Mouse (Mus musculus) gastrocnemius, adult 2 months (tissue): ENCODE data around the gene Rlim. TPM values are rescaled to one million over a fixed set of nuclear protein-coding genes. Genes with fewer than 3 reads are reported as not detected.
A peak's percentile ranks its signal among the peaks of the same experiment; 100 is the strongest.

Experiments
- DNase-seq: peaks from one replicate; pipeline ENCODE4 v3.0.0; 2022
- H3K27ac ChIP-seq: fragments of 200-600 bp; 2 replicates; pipeline ENCODE4 v1.8.1; 2022; ENCODE audit warnings: mild to moderate bottlenecking
- H3K4me3 ChIP-seq: fragments of 200-600 bp; 2 replicates; pipeline ENCODE4 v1.8.1; 2022; ENCODE audit warnings: mild to moderate bottlenecking, moderate library complexity
- CTCF ChIP-seq: fragments of 200-600 bp; IDR thresholded peaks from 2 replicates; pipeline ENCODE4 v1.8.1; 2022; ENCODE audit warnings: antibody characterized with exemption, mild to moderate bottlenecking, moderate library complexity
- intact Hi-C: fragments of 180-260 bp; cut with DNase I; formaldehyde crosslinking; loops from one replicate; pipeline ENCODE4 v1.15.1; 2025
- long read RNA-seq, 2 experiments: library from polyadenylated mRNA; stranded (forward); transcript quantifications; one replicate each; pipeline ENCODE4 v2.0.0; 2021
- total RNA-seq, 2 experiments: library from RNA; stranded (reverse); gene quantifications; 2 replicates each; pipeline ENCODE4 v1.2.3; 2021

The Rlim gene
- total RNA-seq: 10 to 100 TPM; 20.3 TPM
- long read RNA-seq, experiment 1, full-length matches to known transcripts: 3 of 7 reads
- long read RNA-seq, experiment 1, partial matches to known transcripts: 0 of 7 reads
- long read RNA-seq, experiment 1, other reads (novel, unspliced or antisense): 4 of 7 reads
- long read RNA-seq, experiment 2, partial matches to known transcripts: 0 of 2 reads
- long read RNA-seq, experiment 2, other reads (novel, unspliced or antisense): 2 of 2 reads

DNA sequence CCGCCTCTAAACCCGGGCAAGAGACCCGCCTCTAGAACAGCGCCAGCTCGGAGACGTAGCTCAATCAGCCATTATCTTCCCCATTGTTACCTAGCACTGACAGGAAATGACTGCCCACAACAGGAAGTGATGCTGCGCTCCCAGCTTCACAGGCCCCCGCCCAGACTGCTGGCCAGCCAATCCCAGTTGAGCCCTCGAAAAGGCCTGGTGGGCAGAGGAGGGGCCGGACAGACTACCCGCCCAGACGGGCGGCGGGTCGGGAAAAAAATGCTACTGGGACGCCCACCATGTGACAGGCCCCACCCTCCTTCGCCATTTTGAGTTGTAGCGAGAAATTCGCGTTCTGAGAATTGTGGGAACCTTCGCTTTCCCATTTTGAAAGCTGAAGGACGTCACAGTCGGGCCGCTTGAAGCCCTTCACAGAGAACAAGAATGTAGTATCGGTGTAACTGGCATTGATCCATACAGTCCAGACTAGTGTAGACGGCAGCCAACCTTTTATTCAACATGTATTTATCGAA is at the start of gene Rlim:
TSS of gene Rlim (minus strand) at position 116 of the 521 bp plus-strand sequence.
- DNase-seq: peak; percentile 95
- H3K27ac ChIP-seq: peak within 1 kb of the TSS; percentile 95
- no peak for TF ChIP-seq CTCF
- intact Hi-C loops: loop anchor here (10.0 kb wide), 1 partner anchor 496 kb away; no protein-coding TSS in a partner anchor
- H3K4me3 ChIP-seq: peak within 1 kb of the TSS; percentile 93

DNA sequence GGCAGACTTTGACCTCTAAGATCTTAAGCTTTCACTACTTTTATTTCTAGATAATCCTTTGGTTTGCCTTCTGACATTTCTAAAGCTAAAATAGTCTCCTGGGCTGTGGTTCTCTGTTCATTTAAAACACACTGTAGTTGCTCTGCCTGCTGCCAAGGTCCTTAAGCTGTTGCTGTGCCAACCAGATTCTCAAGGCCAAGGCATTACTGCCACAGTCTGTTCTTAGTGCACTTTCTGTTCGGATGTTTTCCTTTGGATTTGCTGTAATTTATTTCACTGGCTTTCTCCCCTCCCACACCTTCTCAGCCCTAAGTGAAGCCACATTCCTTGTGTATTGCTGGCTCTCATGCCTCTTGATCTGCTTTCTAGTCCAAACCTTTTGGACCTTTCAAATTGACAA is 36.1 kb upstream of the Rlim start:
- no peak for DNase-seq
- intact Hi-C loops: no loop called here
- Histone ChIP-seq H3K4me3 (no peak overlapping the region), H3K27ac (no peak overlapping the region)
- no peak for TF ChIP-seq CTCF

DNA sequence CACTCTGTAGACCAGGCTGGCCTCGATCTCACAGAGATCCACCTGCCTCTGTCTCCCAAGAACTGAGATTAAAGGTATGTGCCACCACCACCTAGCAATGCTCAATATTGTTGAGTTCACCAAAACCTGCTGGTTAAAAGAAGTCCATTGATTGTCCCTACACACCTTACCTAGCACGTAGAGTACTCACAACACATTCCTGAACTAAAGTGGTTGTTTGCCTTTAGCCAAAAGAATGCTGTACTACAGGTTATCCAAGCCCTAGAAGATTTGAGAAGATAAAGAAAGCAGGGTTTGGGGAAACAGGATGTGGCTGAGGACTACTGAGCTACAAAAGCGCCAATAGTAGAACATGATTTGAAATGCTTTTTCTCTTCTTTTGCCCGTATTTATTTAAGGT is 34.0 kb upstream of the Rlim start:
- H3K4me3 ChIP-seq: no peak overlapping the region
- H3K27ac ChIP-seq: no peak overlapping the region
- DNase-seq: no peak
- intact Hi-C loops: no loop called here
- TF ChIP-seq CTCF: no peak

DNA sequence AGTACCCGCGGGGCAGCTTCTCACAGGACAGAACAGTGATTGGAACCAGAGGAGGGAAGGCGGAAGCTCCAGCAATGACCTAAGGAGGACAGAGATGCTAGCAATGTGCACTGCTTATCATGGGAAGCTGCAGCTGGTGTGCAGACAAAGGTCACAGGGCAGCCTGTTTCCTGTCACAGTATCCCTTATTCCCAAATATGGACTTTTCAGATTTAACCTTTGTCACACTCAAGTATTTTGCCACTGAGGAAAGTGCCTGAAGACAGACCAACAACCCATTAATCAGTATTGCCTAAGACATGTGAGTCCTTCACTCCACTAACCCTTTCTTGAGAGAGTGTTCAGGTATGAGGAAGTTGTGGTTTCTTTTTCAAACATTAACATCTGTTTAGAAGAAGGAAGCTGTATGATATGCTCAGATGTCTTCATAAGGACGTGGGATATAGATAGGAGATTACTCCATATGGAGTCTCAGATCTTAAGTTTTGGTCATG is 32.3 kb upstream of the Rlim start:
- H3K4me3 ChIP-seq: no peak overlapping the region
- no peak for DNase-seq
- intact Hi-C loops: no loop called here
- H3K27ac ChIP-seq: no peak overlapping the region
- TF ChIP-seq CTCF: no peak

- Histone ChIP-seq H3K27ac (no peak overlapping the region), H3K4me3 (no peak overlapping the region)
- intact Hi-C loops: no loop called here
- no peak for TF ChIP-seq CTCF
- no peak for DNase-seq
Measured at GRCm38 (mm10) chrX:103994741-103995140, 13.7 kb upstream of the Rlim start.

DNA sequence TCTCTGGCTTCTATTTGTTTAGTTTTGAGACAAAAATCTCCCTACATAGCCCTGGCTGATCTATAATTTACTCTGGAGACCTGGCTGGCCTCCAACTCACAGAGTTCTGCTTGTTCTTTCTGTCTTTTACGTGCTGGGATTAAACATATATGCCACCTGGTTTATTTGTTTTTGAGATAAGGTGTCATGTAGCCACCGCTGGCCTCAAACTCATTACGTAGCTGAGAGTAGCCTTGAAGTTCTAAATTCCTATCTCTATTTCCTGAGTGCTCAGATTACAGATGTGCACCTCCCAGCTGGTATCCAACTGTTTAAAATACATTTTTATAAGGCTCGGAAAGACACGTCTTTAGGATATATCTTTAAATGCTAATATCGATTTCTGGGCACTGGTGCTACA is 12.8 kb upstream of the Rlim start:
- TF ChIP-seq CTCF: no peak
- no peak overlapping the region for H3K27ac ChIP-seq
- DNase-seq: no peak
- no peak overlapping the region for H3K4me3 ChIP-seq
- intact Hi-C loops: no loop called here

DNA sequence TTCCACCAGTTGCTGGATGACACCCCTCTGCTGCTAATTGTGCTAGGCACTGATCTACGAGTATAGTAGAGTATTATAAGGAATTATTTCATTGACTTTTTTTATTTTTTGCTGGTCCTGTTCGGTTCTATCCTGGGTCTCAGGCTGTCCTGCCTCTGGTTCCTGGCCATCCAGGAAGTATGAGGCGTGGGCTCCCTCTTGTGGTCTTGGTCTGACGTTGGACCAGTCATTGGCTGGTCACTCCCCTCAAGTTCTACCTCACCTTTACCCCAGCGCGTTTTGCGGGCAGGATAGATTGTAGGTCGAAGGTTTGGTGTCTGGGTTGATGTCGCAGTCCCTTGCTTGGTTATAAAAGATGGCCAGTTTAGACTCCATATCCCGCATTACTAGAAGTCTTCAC is 10.6 kb upstream of the Rlim start:
- TF ChIP-seq CTCF: peak; percentile 40; the same call in 1 of the 2 replicates
- no peak overlapping the region for H3K4me3 ChIP-seq
- intact Hi-C loops: no loop called here
- DNase-seq: no peak
- H3K27ac ChIP-seq: no peak overlapping the region

- no peak for DNase-seq
- peak; percentile 56 for TF ChIP-seq CTCF
- no peak overlapping the region for H3K4me3 ChIP-seq
- no peak overlapping the region for H3K27ac ChIP-seq
- intact Hi-C loops: no loop called here
Measured at GRCm38 (mm10) chrX:103990392-103990791, 9.3 kb upstream of the Rlim start.

DNA sequence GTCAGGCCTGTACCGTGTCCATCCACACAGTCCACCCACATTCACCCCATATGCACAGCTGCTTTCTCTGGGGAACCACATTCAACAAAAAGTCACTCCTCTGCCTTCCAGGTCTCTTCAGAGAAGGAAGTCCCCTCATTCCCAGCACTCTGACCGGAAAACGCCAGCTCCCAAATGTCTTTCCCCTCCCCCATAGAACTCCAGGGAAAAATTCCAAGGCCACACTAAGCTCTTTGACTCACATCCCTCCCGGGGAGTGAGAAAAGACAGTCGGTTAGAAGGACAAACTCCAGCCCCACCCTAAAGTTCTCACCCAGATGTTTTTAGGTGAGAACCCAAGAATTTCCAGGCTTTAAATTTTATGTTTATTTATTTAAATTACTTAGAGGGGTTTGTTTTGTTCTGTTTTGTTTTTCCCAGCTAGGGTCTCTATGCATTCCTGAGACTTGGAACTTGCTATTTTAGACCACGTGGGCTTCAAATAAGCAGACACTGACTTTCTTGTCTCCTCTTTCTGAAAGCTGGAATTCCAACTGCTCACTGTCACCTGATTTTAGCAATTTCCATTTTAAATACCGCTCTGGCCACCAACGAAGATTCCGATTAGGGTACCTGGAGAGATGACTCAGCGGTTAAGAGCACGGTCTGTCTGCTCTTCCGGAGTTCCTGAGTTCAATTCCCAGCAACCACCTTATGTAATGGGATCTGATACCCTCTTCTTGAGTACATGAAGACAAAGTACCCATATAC is 6.3 kb upstream of the Rlim start:
- Histone ChIP-seq H3K4me3 (no peak overlapping the region), H3K27ac (no peak overlapping the region)
- no peak for DNase-seq
- intact Hi-C loops: loop anchor here (10.0 kb wide), 1 partner anchor 503 kb away; no protein-coding TSS in a partner anchor
- TF ChIP-seq CTCF: no peak

DNA sequence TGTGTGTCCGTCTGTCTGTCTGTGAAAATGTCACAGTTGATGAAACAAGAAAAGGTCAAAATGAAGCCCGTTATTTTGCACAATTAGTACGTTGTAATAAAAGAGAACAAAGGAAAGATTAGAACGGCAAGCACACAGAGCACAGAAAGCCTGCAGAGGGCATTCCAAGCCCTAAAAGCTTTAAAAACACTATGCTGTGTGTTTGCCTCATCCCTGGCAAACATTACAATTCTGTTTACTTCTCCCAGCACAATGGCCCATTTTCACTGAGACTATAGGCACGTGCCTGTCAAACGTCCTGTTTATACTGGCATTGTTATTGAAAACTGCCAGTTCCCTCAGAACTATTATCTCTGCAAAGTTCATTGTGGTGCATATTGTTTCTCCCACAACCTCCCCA is 5.1 kb upstream of the Rlim start:
- TF ChIP-seq CTCF: no peak
- H3K27ac ChIP-seq: no peak overlapping the region
- DNase-seq: no peak
- H3K4me3 ChIP-seq: no peak overlapping the region
- intact Hi-C loops: loop anchor here (10.0 kb wide), 1 partner anchor 501 kb away; no protein-coding TSS in a partner anchor

GRCm38 (mm10) chrX:103984992-103985391 is 3.9 kb upstream of the Rlim start:
- DNase-seq: no peak
- intact Hi-C loops: loop anchor here (10.0 kb wide), 1 partner anchor 500 kb away; no protein-coding TSS in a partner anchor
- Histone ChIP-seq H3K4me3 (no peak overlapping the region), H3K27ac (no peak overlapping the region)
- TF ChIP-seq CTCF: no peak

- Histone ChIP-seq H3K4me3 (peak overlapping the region; percentile 93), H3K27ac (peak overlapping the region; percentile 95)
- no peak for TF ChIP-seq CTCF
- intact Hi-C loops: loop anchor here (10.0 kb wide), 1 partner anchor 497 kb away; no protein-coding TSS in a partner anchor
- DNase-seq: no peak
Measured at GRCm38 (mm10) chrX:103981806-103982205, 722 bp upstream of the Rlim start.
